Mouse (Mus musculus) embryonic facial prominence, embryonic 10.5 days (tissue): ENCODE results near the gene Prdm5. TPM values are rescaled to one million over a fixed set of nuclear protein-coding genes. Genes with fewer than 3 reads are reported as not detected.
A peak's percentile ranks its signal among the peaks of the same experiment; 100 is the strongest.

ENCODE experiments used
- DNase-seq: peaks from one replicate; pipeline ENCODE4 v3.0.0-alpha.2; 2017; ENCODE audit warnings: low spot score
- H3K27ac ChIP-seq: fragments of 300-500 bp; sonication (generic); replicated peaks from 2 replicates; pipeline ENCODE4 v1.5.1; 2016; ENCODE audit warnings: mild to moderate bottlenecking
- H3K27me3 ChIP-seq: fragments of 300-500 bp; sonication (generic); replicated peaks from 2 replicates; pipeline ENCODE4 v1.6.1; 2016; ENCODE audit warnings: low read depth, mild to moderate bottlenecking; ENCODE audit not compliant: poor library complexity, severe bottlenecking
- H3K36me3 ChIP-seq: fragments of 300-500 bp; sonication (generic); replicated peaks from 2 replicates; pipeline ENCODE4 v1.6.1; 2016; ENCODE audit warnings: mild to moderate bottlenecking, moderate library complexity
- H3K4me1 ChIP-seq: fragments of 300-500 bp; sonication (generic); 2 replicates; pipeline ENCODE4 v1.6.1; 2016
- H3K4me3 ChIP-seq: fragments of 300-500 bp; sonication (generic); 2 replicates; pipeline ENCODE4 v1.5.1; 2016; ENCODE audit warnings: mild to moderate bottlenecking, moderate library complexity
- H3K9me3 ChIP-seq: fragments of 300-500 bp; sonication (generic); 2 replicates; pipeline ENCODE4 v1.6.1; 2016; ENCODE audit warnings: mild to moderate bottlenecking
- WGBS: fragments of 180-500 bp; shearing (Covaris S2); methylation state at CpG from one replicate; pipeline ENCODE4 v1.1.7; 2016; 5-methylcytosine and 5-hydroxymethylcytosine counted together
- polyA plus RNA-seq: library from polyadenylated mRNA; unstranded; fragments of >200 nt; fragmentation: Nextera tagmentation; extraction: Ambion mirVana; gene quantifications from 2 replicates; pipeline ENCODE4 v1.2.1, GENCODE M21; 2016

Prdm5 gene
- polyA plus RNA-seq, 1 experiment from 2014 or later, result 20.8 TPM

GRCm38 (mm10) chr6:65892045-65892660, 113.4 kb downstream of the Prdm5 start:
- Histone ChIP-seq H3K4me1 (no peaks in the 10 kb centered on the region), H3K9me3 (no peaks in the 10 kb centered on the region), H3K4me3 (no peak overlapping the region), H3K27me3 (no peaks in the 10 kb centered on the region), H3K27ac (no peak overlapping the region), H3K36me3 (peaks cover 15% of the 10 kb centered on the region)
- 81% methylated on average over 4 of the region's 4 CpGs for WGBS
- no peak for DNase-seq

- no peak for DNase-seq
- peaks cover 57% of the 10 kb centered on the region for H3K36me3 ChIP-seq
Observed at GRCm38 (mm10) chr6:65906657-65907182, 127.9 kb downstream of the Prdm5 start.

GRCm38 (mm10) chr6:65915421-65915820, 136.6 kb downstream of the Prdm5 start:
- no peaks in the 10 kb centered on the region for H3K4me1 ChIP-seq
- H3K27me3 ChIP-seq, result no peaks in the 10 kb centered on the region
- WGBS, result 83% methylated on average over 5 of the region's 5 CpGs
- no peaks in the 10 kb centered on the region for H3K9me3 ChIP-seq
- DNase-seq, result no peak
- no peak overlapping the region for H3K4me3 ChIP-seq
- peaks cover 9% of the 10 kb centered on the region; the same call in 1 of the 2 replicates for H3K36me3 ChIP-seq
- H3K27ac ChIP-seq, result no peak overlapping the region

More at GRCm38 (mm10) chr6:65906657-65907182, 127.9 kb downstream of the Prdm5 start:
- no peaks in the 10 kb centered on the region for H3K9me3 ChIP-seq
- H3K27me3 ChIP-seq, result no peaks in the 10 kb centered on the region
- no peak overlapping the region for H3K27ac ChIP-seq
- 85% methylated on average over 2 of the region's 2 CpGs for WGBS
- H3K4me3 ChIP-seq, result no peak overlapping the region
- H3K4me1 ChIP-seq, result no peaks in the 10 kb centered on the region

GRCm38 (mm10) chr6:65921703-65922102, 142.9 kb downstream of the Prdm5 start:
- Histone ChIP-seq H3K4me1 (0 out of 2 replicates have a peak, but pooled peaks cover 4% of the 10 kb centered on the region), H3K4me3 (no peak overlapping the region), H3K36me3 (no peaks in the 10 kb centered on the region), H3K9me3 (no peaks in the 10 kb centered on the region), H3K27me3 (no peaks in the 10 kb centered on the region), H3K27ac (no peak overlapping the region)
- DNase-seq, result no peak
- WGBS, result 83% methylated on average over 3 of the region's 3 CpGs

- no peaks in the 10 kb centered on the region for H3K9me3 ChIP-seq
- no peak for DNase-seq
- no peaks in the 10 kb centered on the region for H3K36me3 ChIP-seq
- 0 out of 2 replicates have a peak, but pooled peaks cover 4% of the 10 kb centered on the region for H3K4me1 ChIP-seq
- H3K27me3 ChIP-seq, result no peaks in the 10 kb centered on the region
- no peak overlapping the region for H3K27ac ChIP-seq
- no peak overlapping the region for H3K4me3 ChIP-seq
- 79% methylated on average over 4 of the region's 4 CpGs for WGBS
Observed at GRCm38 (mm10) chr6:65923501-65924084, 144.8 kb downstream of the Prdm5 start.

GRCm38 (mm10) chr6:65925737-65926333, 147.0 kb downstream of the Prdm5 start:
- Histone ChIP-seq H3K36me3 (peaks cover 7% of the 10 kb centered on the region), H3K4me1 (0 out of 2 replicates have a peak, but pooled peaks cover 4% of the 10 kb centered on the region), H3K9me3 (no peaks in the 10 kb centered on the region), H3K4me3 (no peak overlapping the region), H3K27me3 (no peaks in the 10 kb centered on the region), H3K27ac (no peak overlapping the region)
- no peak for DNase-seq
- 83% methylated on average over 3 of the region's 3 CpGs for WGBS

- H3K27ac ChIP-seq, result no peak overlapping the region
- H3K9me3 ChIP-seq, result no peaks in the 10 kb centered on the region
- DNase-seq, result no peak
- H3K4me1 ChIP-seq, result no peaks in the 10 kb centered on the region
- H3K4me3 ChIP-seq, result no peak overlapping the region
- no peaks in the 10 kb centered on the region for H3K27me3 ChIP-seq
- 91% methylated on average over 1 of the region's 1 CpGs for WGBS
- H3K36me3 ChIP-seq, result peaks cover 13% of the 10 kb centered on the region
Observed at GRCm38 (mm10) chr6:65930523-65930922, 151.7 kb downstream of the Prdm5 start.

- WGBS, result 51% methylated on average over 1 of the region's 1 CpGs
- H3K27ac ChIP-seq, result no peak overlapping the region
- no peaks in the 10 kb centered on the region for H3K4me1 ChIP-seq
- H3K27me3 ChIP-seq, result no peaks in the 10 kb centered on the region
- H3K4me3 ChIP-seq, result no peak overlapping the region
- DNase-seq, result no peak
- no peaks in the 10 kb centered on the region for H3K9me3 ChIP-seq
- peaks cover 24% of the 10 kb centered on the region for H3K36me3 ChIP-seq
Observed at GRCm38 (mm10) chr6:65932776-65933175, 154.0 kb downstream of the Prdm5 start.

- H3K4me3 ChIP-seq, result no peak overlapping the region
- WGBS, result 27% methylated on average over 4 of the region's 4 CpGs
- no peak for DNase-seq
Observed at GRCm38 (mm10) chr6:65933177-65933576, 154.4 kb downstream of the Prdm5 start.

GRCm38 (mm10) chr6:65935566-65936281, 156.9 kb downstream of the Prdm5 start:
- Histone ChIP-seq H3K9me3 (no peaks in the 10 kb centered on the region), H3K4me3 (no peak overlapping the region), H3K27me3 (no peaks in the 10 kb centered on the region), H3K36me3 (peaks cover 17% of the 10 kb centered on the region), H3K27ac (no peak overlapping the region), H3K4me1 (no peaks in the 10 kb centered on the region)
- WGBS, result 94% methylated on average over 7 of the region's 7 CpGs
- no peak for DNase-seq

More at GRCm38 (mm10) chr6:65933177-65933576, 154.4 kb downstream of the Prdm5 start:
- Histone ChIP-seq H3K36me3 (peaks cover 24% of the 10 kb centered on the region), H3K27me3 (no peaks in the 10 kb centered on the region), H3K27ac (no peak overlapping the region), H3K4me1 (no peaks in the 10 kb centered on the region), H3K9me3 (no peaks in the 10 kb centered on the region)

- H3K9me3 ChIP-seq, result no peaks in the 10 kb centered on the region
- no peak overlapping the region for H3K4me3 ChIP-seq
- no peaks in the 10 kb centered on the region for H3K4me1 ChIP-seq
- H3K27me3 ChIP-seq, result no peaks in the 10 kb centered on the region
- peak overlapping the region; percentile 25; the same call in 1 of the 2 replicates for H3K27ac ChIP-seq
- no peak for DNase-seq
- WGBS, result 68% methylated on average over 6 of the region's 6 CpGs
- no peaks in the 10 kb centered on the region for H3K36me3 ChIP-seq
Observed at GRCm38 (mm10) chr6:65950492-65950891, 171.7 kb downstream of the Prdm5 start.

GRCm38 (mm10) chr6:65952309-65952708, 173.5 kb downstream of the Prdm5 start, which contains the start of gene 4930544G11Rik:
4930544G11Rik (plus strand) TSS chr6:65952609.
- H3K9me3 ChIP-seq, result no peaks in the 10 kb centered on the region
- WGBS, result 96% methylated on average over 10 of the region's 10 CpGs
- H3K27ac ChIP-seq, result no peak within 1 kb of the TSS

More at GRCm38 (mm10) chr6:65952309-65952708, 173.5 kb downstream of the Prdm5 start, which contains the start of gene 4930544G11Rik:
- H3K4me1 ChIP-seq, result no peaks in the 10 kb centered on the region
- no peaks in the 10 kb centered on the region for H3K27me3 ChIP-seq
- DNase-seq, result no peak
- H3K36me3 ChIP-seq, result no peaks in the 10 kb centered on the region
- no peak within 1 kb of the TSS for H3K4me3 ChIP-seq
